Mouse (Mus musculus): ENCODE measurements at regions not wholly inside any gene's neighbourhood (a gene's known extent, or its start where the extent isn't known, plus 50 kb on each side); places are given as distances from the start of the nearest gene placed in this dataset.
"Not testable (repeated sequence)": the region's sequence is repeated elsewhere in the genome, so short reads cannot be mapped to it uniquely, and the experiment has no call there.

- Histone ChIP-seq H3K36me3 (no peaks in the 10 kb centered on the region), H3K4me2 (replicated peaks) (no peak overlapping the region), H3K4me1 (peaks cover 39% of the 10 kb centered on the region), H3K9me3 (no peaks in the 10 kb centered on the region), H3K9ac (replicated peaks) (no peak overlapping the region), H3K27ac (replicated peaks) (no peak overlapping the region), H3K4me3 (no peak overlapping the region), H3K27me3 (no peaks in the 10 kb centered on the region)
- WGBS = 75% methylated on average over 9 of the region's 9 CpGs
- no peak for ATAC-seq (replicated peaks)
These were observed 234.0 kb upstream of the Smim15 start for GRCm38 (mm10) chr13:107810060-107810801.

DNA sequence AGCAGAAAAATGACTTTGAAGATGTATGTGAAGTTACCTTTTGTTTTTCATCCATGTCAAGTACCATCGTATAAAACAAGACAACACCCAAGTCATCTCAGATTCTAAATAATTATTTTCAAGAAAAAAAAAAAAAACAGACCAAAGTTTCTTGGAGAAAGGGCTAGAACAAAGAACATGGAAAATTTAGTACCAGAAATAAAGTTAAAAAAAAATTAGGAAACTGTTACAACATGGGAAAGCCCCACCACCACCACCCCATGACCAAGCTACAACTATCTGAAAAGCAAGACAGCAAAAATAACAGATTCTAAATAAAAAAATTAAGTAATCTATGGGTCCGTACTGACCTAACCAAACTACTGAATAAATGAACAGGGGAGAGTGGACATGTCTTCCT is 235.3 kb upstream of the Smim15 start:
- WGBS = 90% methylated on average over 2 of the region's 2 CpGs
- Histone ChIP-seq H3K27me3 (no peaks in the 10 kb centered on the region), H3K36me3 (no peaks in the 10 kb centered on the region), H3K27ac (replicated peaks) (no peak overlapping the region), H3K4me1 (peaks cover 30% of the 10 kb centered on the region), H3K9ac (replicated peaks) (no peak overlapping the region), H3K4me3 (no peak overlapping the region), H3K4me2 (replicated peaks) (no peak overlapping the region), H3K9me3 (no peaks in the 10 kb centered on the region)
- ATAC-seq (replicated peaks) = no peak

GRCm38 (mm10) chr13:107804418-107804817 is 239.8 kb upstream of the Smim15 start:
- Histone ChIP-seq H3K9me3 (no peaks in the 10 kb centered on the region), H3K27me3 (no peaks in the 10 kb centered on the region), H3K4me2 (replicated peaks) (no peak overlapping the region), H3K4me3 (no peak overlapping the region), H3K27ac (replicated peaks) (no peak overlapping the region), H3K9ac (replicated peaks) (no peak overlapping the region), H3K36me3 (no peaks in the 10 kb centered on the region), H3K4me1 (peaks cover 12% of the 10 kb centered on the region)
- WGBS = 100% methylated on average over 1 of the region's 1 CpGs
- no peak for ATAC-seq (replicated peaks)

DNA sequence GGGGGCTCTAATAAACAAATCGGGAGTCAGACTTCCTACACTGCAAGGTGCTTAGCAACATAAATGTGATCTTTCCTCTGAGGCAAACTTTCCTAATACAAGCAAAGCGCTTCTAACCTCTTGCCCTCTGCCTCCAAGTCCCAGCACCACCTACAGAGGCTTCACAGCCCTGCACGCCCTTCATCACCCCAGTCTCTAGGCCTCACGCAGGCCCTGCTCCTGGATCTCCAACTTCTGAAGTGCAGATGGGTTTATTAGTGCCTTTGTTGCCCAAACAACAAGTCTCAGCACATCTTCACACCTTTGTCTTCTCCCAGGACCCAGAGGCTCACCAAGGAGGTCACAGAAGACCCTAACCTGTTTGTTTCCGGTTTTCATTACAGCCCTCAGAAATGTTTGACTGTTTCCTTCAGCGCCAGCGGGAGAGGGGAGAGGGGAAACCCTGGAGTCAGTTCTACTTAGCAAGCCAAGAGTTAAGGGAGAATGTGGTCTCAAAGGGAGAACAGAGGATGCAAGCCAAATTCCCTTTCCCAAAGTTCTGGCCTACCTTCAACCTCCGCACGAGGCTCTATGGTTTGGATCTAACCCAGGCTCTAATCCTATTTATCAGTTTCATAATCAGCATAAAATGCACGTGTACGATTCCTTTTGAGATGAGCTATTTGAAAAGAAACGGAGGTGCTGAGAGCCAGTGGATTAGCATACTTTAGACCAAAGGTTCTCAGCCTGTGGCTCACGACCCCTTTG is 244.9 kb upstream of the Smim15 start:
- 29% methylated on average over 13 of the region's 13 CpGs for WGBS
- Histone ChIP-seq H3K4me2 (replicated peaks) (no peak overlapping the region), H3K9me3 (no peaks in the 10 kb centered on the region), H3K36me3 (no peaks in the 10 kb centered on the region), H3K4me3 (no peak overlapping the region), H3K4me1 (peaks cover 34% of the 10 kb centered on the region), H3K9ac (replicated peaks) (no peak overlapping the region), H3K27me3 (no peaks in the 10 kb centered on the region), H3K27ac (replicated peaks) (no peak overlapping the region)
- ATAC-seq (replicated peaks) = no peak

- no peaks in the 10 kb centered on the region for H3K9me3 ChIP-seq
- ATAC-seq (replicated peaks) = no peak
- H3K36me3 ChIP-seq = no peaks in the 10 kb centered on the region
- 63% methylated on average over 7 of the region's 7 CpGs for WGBS
- no peak overlapping the region for H3K27ac ChIP-seq (replicated peaks)
- H3K27me3 ChIP-seq = no peaks in the 10 kb centered on the region
- H3K9ac ChIP-seq (replicated peaks) = no peak overlapping the region
- peaks cover 42% of the 10 kb centered on the region for H3K4me1 ChIP-seq
- no peak overlapping the region for H3K4me2 ChIP-seq (replicated peaks)
- no peak overlapping the region for H3K4me3 ChIP-seq
These were observed 246.1 kb upstream of the Smim15 start for GRCm38 (mm10) chr13:107798144-107798543.

GRCm38 (mm10) chr13:107795516-107795915 is 248.7 kb upstream of the Smim15 start:
- Histone ChIP-seq H3K4me1 (peaks cover 56% of the 10 kb centered on the region), H3K27me3 (no peaks in the 10 kb centered on the region), H3K36me3 (no peaks in the 10 kb centered on the region), H3K4me3 (no peak overlapping the region), H3K9me3 (no peaks in the 10 kb centered on the region), H3K27ac (replicated peaks) (no peak overlapping the region), H3K9ac (replicated peaks) (no peak overlapping the region), H3K4me2 (replicated peaks) (no peak overlapping the region)
- 52% methylated on average over 3 of the region's 3 CpGs for WGBS
- no peak for ATAC-seq (replicated peaks)

GRCm38 (mm10) chr13:107791770-107792169 is 252.5 kb upstream of the Smim15 start:
- no peaks in the 10 kb centered on the region for H3K27me3 ChIP-seq
- no peaks in the 10 kb centered on the region for H3K36me3 ChIP-seq
- peaks cover 42% of the 10 kb centered on the region for H3K4me1 ChIP-seq
- no peak overlapping the region for H3K4me3 ChIP-seq
- H3K4me2 ChIP-seq (replicated peaks) = no peak overlapping the region
- H3K9me3 ChIP-seq = no peaks in the 10 kb centered on the region
- no peak overlapping the region for H3K9ac ChIP-seq (replicated peaks)
- H3K27ac ChIP-seq (replicated peaks) = no peak overlapping the region
- 79% methylated on average over 9 of the region's 9 CpGs for WGBS
- ATAC-seq (replicated peaks) = no peak; the same call in 1 of the 2 replicates

DNA sequence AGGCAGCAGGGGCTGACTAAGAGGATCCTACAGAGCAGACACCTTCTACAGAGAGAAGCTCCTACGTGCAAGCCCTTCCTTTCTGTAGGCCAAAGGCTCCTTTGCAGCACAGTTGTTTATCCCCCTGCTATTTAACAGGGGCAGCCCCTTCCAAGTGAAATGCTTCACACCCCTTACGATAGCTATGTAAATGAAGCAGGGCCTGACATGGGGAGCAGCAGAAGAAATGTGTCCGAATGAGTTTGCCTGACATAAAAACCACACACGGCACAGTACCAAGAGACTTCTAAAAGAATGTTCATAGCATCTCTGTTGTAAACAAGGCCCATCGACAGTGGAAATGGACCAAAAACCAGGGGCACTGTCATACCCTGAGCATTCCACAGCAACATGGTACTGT is 259.3 kb upstream of the Smim15 start:
- no peak overlapping the region for H3K9ac ChIP-seq (replicated peaks)
- H3K36me3 ChIP-seq = no peaks in the 10 kb centered on the region
- H3K9me3 ChIP-seq = no peaks in the 10 kb centered on the region
- H3K27me3 ChIP-seq = no peaks in the 10 kb centered on the region
- ATAC-seq (replicated peaks) = no peak
- H3K4me2 ChIP-seq (replicated peaks) = no peak overlapping the region
- peaks cover 10% of the 10 kb centered on the region; the same call in 1 of the 2 replicates for H3K4me1 ChIP-seq
- WGBS = 73% methylated on average over 5 of the region's 5 CpGs
- no peak overlapping the region for H3K27ac ChIP-seq (replicated peaks)
- H3K4me3 ChIP-seq = no peak overlapping the region

DNA sequence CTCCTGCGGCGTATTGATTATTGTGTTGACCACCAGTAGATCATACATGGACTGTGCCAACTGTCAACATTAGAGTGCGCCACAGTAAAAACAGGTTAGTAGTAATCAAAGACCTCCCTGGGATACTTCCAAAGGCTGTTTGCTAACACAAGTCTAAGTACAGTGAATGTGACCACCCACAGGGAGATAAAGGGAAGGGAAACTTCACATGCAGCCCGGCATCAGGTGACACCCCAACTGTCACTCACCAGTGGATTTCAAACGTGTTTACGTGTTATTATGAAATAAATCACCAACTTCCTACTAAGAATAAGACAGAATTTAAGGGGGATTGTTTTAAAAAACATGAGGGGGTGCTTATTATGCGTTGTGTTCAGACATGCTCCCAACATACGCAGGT is 262.5 kb upstream of the Smim15 start:
- Histone ChIP-seq H3K4me1 (0 out of 2 replicates have a peak, but pooled peaks cover 5% of the 10 kb centered on the region), H3K4me3 (no peak overlapping the region), H3K27me3 (no peaks in the 10 kb centered on the region), H3K4me2 (replicated peaks) (no peak overlapping the region), H3K9me3 (no peaks in the 10 kb centered on the region), H3K9ac (replicated peaks) (no peak overlapping the region), H3K27ac (replicated peaks) (no peak overlapping the region), H3K36me3 (no peaks in the 10 kb centered on the region)
- WGBS = 89% methylated on average over 8 of the region's 8 CpGs
- no peak for ATAC-seq (replicated peaks)

DNA sequence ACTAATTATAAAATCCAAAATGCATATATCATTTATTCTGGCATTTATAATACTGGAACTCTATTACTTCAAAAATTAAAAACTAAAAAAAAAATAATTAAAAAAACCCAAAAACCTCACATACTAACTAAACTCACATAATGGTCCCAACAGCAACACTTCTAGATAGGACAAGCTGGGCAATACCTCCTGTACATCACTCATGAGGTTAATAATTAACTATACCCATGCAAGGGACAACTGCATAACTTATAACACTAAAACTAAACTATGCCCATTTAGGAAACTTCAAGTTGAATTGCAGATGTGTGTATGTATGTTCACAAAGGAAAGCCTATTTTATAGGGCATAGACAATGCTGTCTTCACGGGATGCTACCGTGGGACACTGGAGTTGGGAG is 263.0 kb upstream of the Smim15 start:
- WGBS = 99% methylated on average over 2 of the region's 2 CpGs
- ATAC-seq (replicated peaks) = no peak
- no peak overlapping the region for H3K4me3 ChIP-seq
- no peak overlapping the region for H3K4me2 ChIP-seq (replicated peaks)
- H3K27me3 ChIP-seq = no peaks in the 10 kb centered on the region
- H3K36me3 ChIP-seq = no peaks in the 10 kb centered on the region
- H3K9me3 ChIP-seq = no peaks in the 10 kb centered on the region
- H3K9ac ChIP-seq (replicated peaks) = no peak overlapping the region
- 0 out of 2 replicates have a peak, but pooled peaks cover 5% of the 10 kb centered on the region for H3K4me1 ChIP-seq
- no peak overlapping the region for H3K27ac ChIP-seq (replicated peaks)

DNA sequence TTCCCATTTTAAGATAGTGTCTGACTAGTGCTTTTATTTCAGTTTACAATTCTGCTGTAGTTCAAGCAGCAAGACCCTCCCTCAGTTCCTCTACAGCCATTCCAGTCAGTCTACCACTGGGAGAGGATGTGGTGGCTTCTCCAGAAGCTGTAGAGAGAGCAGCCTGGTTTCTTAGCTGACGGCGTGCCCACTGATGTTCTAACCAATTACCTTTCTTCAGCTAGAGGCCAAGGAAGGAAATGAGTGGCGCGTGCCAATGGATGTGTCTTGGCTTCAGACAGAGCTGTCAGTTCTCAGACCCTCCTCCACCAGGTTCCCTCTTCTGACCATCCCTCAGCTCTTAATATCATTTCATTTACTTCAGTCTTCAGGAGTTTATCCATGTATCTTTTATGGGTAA is 264.7 kb upstream of the Smim15 start:
- Histone ChIP-seq H3K27me3 (no peaks in the 10 kb centered on the region), H3K4me3 (no peak overlapping the region), H3K4me2 (replicated peaks) (no peak overlapping the region), H3K4me1 (no peaks in the 10 kb centered on the region), H3K9me3 (no peaks in the 10 kb centered on the region), H3K27ac (replicated peaks) (no peak overlapping the region), H3K36me3 (no peaks in the 10 kb centered on the region), H3K9ac (replicated peaks) (no peak overlapping the region)
- 93% methylated on average over 4 of the region's 4 CpGs for WGBS
- no peak for ATAC-seq (replicated peaks)

- H3K9me3 ChIP-seq; ATAC-seq (replicated peaks); H3K4me1 ChIP-seq: not testable (repeated sequence)
These were observed 269.7 kb upstream of the Smim15 start for GRCm38 (mm10) chr13:107774499-107774898.

More at GRCm38 (mm10) chr13:107774499-107774898, 269.7 kb upstream of the Smim15 start:
- H3K4me3 ChIP-seq; H3K4me2 ChIP-seq (replicated peaks); H3K27me3 ChIP-seq; H3K27ac ChIP-seq (replicated peaks); H3K36me3 ChIP-seq; H3K9ac ChIP-seq (replicated peaks): not testable (repeated sequence)
- 92% methylated on average over 19 of the region's 19 CpGs for WGBS
